Mouse (Mus musculus) layer of hippocampus, postnatal 10 days (tissue): ENCODE measurements around the gene Olfr71. TPM values are rescaled to one million over a fixed set of nuclear protein-coding genes. Genes with fewer than 3 reads are reported as not detected.

ENCODE experiments used
- DNase-seq, 2 experiments: peaks; one replicate each; pipeline ENCODE4 v3.0.0; 2021; ENCODE audit warnings: low spot score in 2 of 2
- long read RNA-seq: library from polyadenylated mRNA; stranded (forward); transcript quantifications from one replicate; pipeline ENCODE4 v2.0.0, GENCODE M21; 2023
- total RNA-seq, 2 experiments: library from RNA; stranded (reverse); gene quantifications; 2 replicates each; pipeline ENCODE4 v1.2.3; 2021

The Olfr71 gene
- not detected for total RNA-seq
- long read RNA-seq, result 0 reads

- no peak for DNase-seq
Observed at GRCm38 (mm10) chr4:43709869-43710268, at the start of gene Olfr71. TSS of gene Olfr71 (minus strand) at chr4:43710255.

- DNase-seq, result no peak
Observed at GRCm38 (mm10) chr4:43757213-43757612, 47.2 kb upstream of the Olfr71 start.

GRCm38 (mm10) chr4:43745187-43745586 is 35.1 kb upstream of the Olfr71 start:
- DNase-seq, result no peak

- DNase-seq, result no peak
Observed at GRCm38 (mm10) chr4:43743099-43743498, 33.0 kb upstream of the Olfr71 start.

- DNase-seq, result no peak
Observed at GRCm38 (mm10) chr4:43742637-43743036, 32.6 kb upstream of the Olfr71 start.

GRCm38 (mm10) chr4:43741526-43741925 is 31.5 kb upstream of the Olfr71 start:
- no peak for DNase-seq

- no peak for DNase-seq
Observed at GRCm38 (mm10) chr4:43738989-43739674, 29.1 kb upstream of the Olfr71 start.

- no peak for DNase-seq
Observed at GRCm38 (mm10) chr4:43737144-43737543, 27.1 kb upstream of the Olfr71 start.

- DNase-seq, result no peak
Observed at GRCm38 (mm10) chr4:43733186-43733585, 23.1 kb upstream of the Olfr71 start.

GRCm38 (mm10) chr4:43732171-43732570 is 22.1 kb upstream of the Olfr71 start:
- no peak for DNase-seq

GRCm38 (mm10) chr4:43730750-43731297 is 20.8 kb upstream of the Olfr71 start:
- DNase-seq, result no peak

- DNase-seq, result no peak
Observed at GRCm38 (mm10) chr4:43729794-43730550, 19.9 kb upstream of the Olfr71 start, which contains the start of gene Spaar. TSS of gene Spaar (plus strand) at chr4:43730034.

GRCm38 (mm10) chr4:43729126-43729525 is 19.1 kb upstream of the Olfr71 start:
- DNase-seq, result no peak

- no peak for DNase-seq
Observed at GRCm38 (mm10) chr4:43728576-43728954, 18.5 kb upstream of the Olfr71 start.

- no peak for DNase-seq
Observed at GRCm38 (mm10) chr4:43727718-43728575, 17.9 kb upstream of the Olfr71 start.

GRCm38 (mm10) chr4:43726995-43727394 is 16.9 kb upstream of the Olfr71 start, which contains the start of gene Hrct1:
TSS of gene Hrct1 (plus strand) at chr4:43727188.
- no peak for DNase-seq

- DNase-seq, result no peak
Observed at GRCm38 (mm10) chr4:43726228-43726993, 16.4 kb upstream of the Olfr71 start.

GRCm38 (mm10) chr4:43724764-43725163 is 14.7 kb upstream of the Olfr71 start:
- peak; percentile 36 to 50 for DNase-seq

GRCm38 (mm10) chr4:43722191-43722590 is 12.1 kb upstream of the Olfr71 start:
- no peak for DNase-seq

GRCm38 (mm10) chr4:43720491-43721228 is 10.6 kb upstream of the Olfr71 start:
- no peak for DNase-seq
